Mouse (Mus musculus) hindbrain, embryonic 13.5 days (tissue): ENCODE data around the gene Rab29. TPM values are rescaled to one million over a fixed set of nuclear protein-coding genes. Genes with fewer than 3 reads are reported as not detected.
"Not testable (repeated sequence)": the region's sequence is repeated elsewhere in the genome, so short reads cannot be mapped to it uniquely, and the experiment has no call there.

ENCODE experiments used
- ATAC-seq: fragments of 200-750 bp; cut with Nextera tagmentation; 2 replicates; pipeline ENCODE4 v1.8.0; 2017; ENCODE audit warnings: moderate TSS enrichment; ENCODE audit not compliant: low FRiP score
- H3K27ac ChIP-seq: fragments of 300-500 bp; sonication (generic); 2 replicates; pipeline ENCODE4 v1.5.1; 2015; ENCODE audit warnings: inconsistent platforms, mild to moderate bottlenecking, moderate library complexity
- H3K27me3 ChIP-seq: fragments of 300-500 bp; sonication (generic); 2 replicates; pipeline ENCODE4 v1.6.1; 2015; ENCODE audit warnings: mild to moderate bottlenecking, inconsistent platforms
- H3K36me3 ChIP-seq: fragments of 300-500 bp; sonication (generic); 2 replicates; pipeline ENCODE4 v1.6.1; 2015; ENCODE audit warnings: mild to moderate bottlenecking, inconsistent platforms
- H3K4me1 ChIP-seq: fragments of 300-500 bp; sonication (generic); replicated peaks from 2 replicates; pipeline ENCODE4 v1.6.1; 2015; ENCODE audit warnings: inconsistent platforms
- H3K4me2 ChIP-seq: fragments of 300-500 bp; sonication (generic); 2 replicates; pipeline ENCODE4 v1.6.1; 2015; ENCODE audit warnings: inconsistent platforms, mild to moderate bottlenecking, moderate library complexity
- H3K4me3 ChIP-seq: fragments of 300-500 bp; sonication (generic); 2 replicates; pipeline ENCODE4 v1.5.1; 2015; ENCODE audit warnings: mild to moderate bottlenecking, inconsistent platforms
- H3K9ac ChIP-seq: fragments of 300-500 bp; sonication (generic); 2 replicates; pipeline ENCODE4 v1.6.1; 2015; ENCODE audit warnings: mild to moderate bottlenecking, inconsistent platforms
- H3K9me3 ChIP-seq: fragments of 300-500 bp; sonication (generic); 2 replicates; pipeline ENCODE4 v1.6.1; 2016; ENCODE audit warnings: inconsistent platforms
- whole genome bisulfite sequencing: fragments of 180-500 bp; shearing (Covaris S2); methylation state at CpG from one replicate; pipeline ENCODE4 v1.1.7; 2015; 5-methylcytosine and 5-hydroxymethylcytosine counted together
- polyA plus RNA-seq: library from polyadenylated mRNA; unstranded; fragments of >200 nt; fragmentation: Nextera tagmentation; extraction: Ambion mirVana; gene quantifications from 2 replicates; pipeline ENCODE4 v1.2.1, GENCODE M21; 2015

The Rab29 gene
- polyA plus RNA-seq, 1 experiment from 2014 or later, result 8.0 TPM

GRCm38 (mm10) chr1:131909236-131909635 is 42.2 kb downstream of the Rab29 start:
- not testable (repeated sequence) for H3K9me3 ChIP-seq, H3K9ac ChIP-seq, ATAC-seq, H3K4me3 ChIP-seq, H3K36me3 ChIP-seq, H3K27ac ChIP-seq, H3K4me2 ChIP-seq
- Histone ChIP-seq H3K4me1 (peaks cover 18% of the 10 kb centered on the region), H3K27me3 (peaks cover 27% of the 10 kb centered on the region)
- 93% methylated on average over 2 of the region's 2 CpGs for WGBS

GRCm38 (mm10) chr1:131910001-131910648 is 43.1 kb downstream of the Rab29 start, which contains the start of gene Nucks1:
Gene Nucks1 (plus strand): TSS chr1:131910534.
- Histone ChIP-seq H3K4me2 (peak within 1 kb of the TSS; percentile 78), H3K4me3 (peak within 1 kb of the TSS; percentile 93), H3K27me3 (peaks cover 21% of the 10 kb centered on the region; the same call in 1 of the 2 replicates), H3K9ac (peak within 1 kb of the TSS; percentile 93), H3K27ac (peak within 1 kb of the TSS; percentile 98), H3K4me1 (peaks cover 22% of the 10 kb centered on the region), H3K9me3 (no peaks in the 10 kb centered on the region), H3K36me3 (peaks cover 3% of the 10 kb centered on the region; the same call in 1 of the 2 replicates)
- ATAC-seq, result peak; percentile 99
- WGBS, result under 1% methylated on average over 35 of the region's 35 CpGs

DNA sequence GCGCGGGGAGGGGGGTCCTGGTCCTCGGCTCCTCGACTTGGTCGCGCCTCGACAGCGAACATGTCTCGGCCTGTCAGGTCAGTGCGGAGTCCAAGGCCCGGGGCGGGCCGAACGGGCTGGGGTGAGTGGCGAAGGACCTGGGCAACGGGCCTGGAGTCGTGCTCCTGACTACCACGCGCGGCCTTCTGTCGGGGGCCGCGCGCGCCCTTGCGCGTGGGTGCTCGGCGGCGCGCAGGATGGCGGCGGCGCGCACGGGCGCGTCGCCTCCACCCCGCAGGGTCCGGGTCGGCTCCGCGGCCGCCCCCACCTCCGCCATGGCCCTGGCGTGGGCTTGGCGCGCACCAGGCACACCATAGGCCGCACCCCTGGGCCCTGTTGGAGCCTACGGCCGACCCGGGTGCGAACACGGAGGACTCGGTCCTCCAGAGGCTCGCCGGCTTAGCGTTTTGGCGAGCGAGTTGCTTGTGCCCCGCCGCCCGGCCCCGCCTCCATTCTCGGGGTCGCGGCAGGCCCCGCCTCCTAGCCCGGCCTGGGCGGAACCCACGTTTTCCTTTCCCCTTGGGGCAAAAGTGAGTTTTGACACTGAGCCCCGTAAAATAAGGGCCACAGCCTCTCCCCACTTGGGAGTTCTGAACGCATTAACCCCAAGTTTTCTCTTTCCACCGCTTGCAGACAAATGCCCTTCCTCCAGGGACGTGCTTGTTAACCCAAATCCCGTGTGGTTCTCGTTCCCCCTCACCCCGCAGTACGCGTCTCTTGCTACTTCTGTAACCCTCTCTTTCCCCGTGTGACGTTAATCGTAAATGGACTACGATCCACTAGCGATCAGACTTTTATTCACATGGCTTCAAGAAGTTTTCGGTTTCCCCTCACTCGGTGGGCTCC is 43.9 kb downstream of the Rab29 start:
- peak overlapping the region; percentile 98 for H3K27ac ChIP-seq
- H3K27me3 ChIP-seq, result peaks cover 21% of the 10 kb centered on the region; the same call in 1 of the 2 replicates
- peak; percentile 85 for ATAC-seq
- peak overlapping the region; percentile 93 for H3K4me3 ChIP-seq
- WGBS, result under 1% methylated on average over 76 of the region's 88 CpGs
- H3K4me2 ChIP-seq, result peak overlapping the region; percentile 78
- peaks cover 3% of the 10 kb centered on the region; the same call in 1 of the 2 replicates for H3K36me3 ChIP-seq
- peak overlapping the region; percentile 93 for H3K9ac ChIP-seq
- H3K9me3 ChIP-seq, result no peaks in the 10 kb centered on the region
- peaks cover 23% of the 10 kb centered on the region for H3K4me1 ChIP-seq

GRCm38 (mm10) chr1:131917634-131918033 is 50.6 kb downstream of the Rab29 start:
- H3K4me3 ChIP-seq, result no peak overlapping the region
- H3K27me3 ChIP-seq, result no peaks in the 10 kb centered on the region
- 84% methylated on average over 6 of the region's 6 CpGs for WGBS
- no peaks in the 10 kb centered on the region for H3K9me3 ChIP-seq
- H3K4me2 ChIP-seq, result no peak overlapping the region
- peaks cover 11% of the 10 kb centered on the region for H3K4me1 ChIP-seq
- no peak overlapping the region for H3K27ac ChIP-seq
- no peak overlapping the region for H3K9ac ChIP-seq
- ATAC-seq, result no peak
- peaks cover 32% of the 10 kb centered on the region for H3K36me3 ChIP-seq

DNA sequence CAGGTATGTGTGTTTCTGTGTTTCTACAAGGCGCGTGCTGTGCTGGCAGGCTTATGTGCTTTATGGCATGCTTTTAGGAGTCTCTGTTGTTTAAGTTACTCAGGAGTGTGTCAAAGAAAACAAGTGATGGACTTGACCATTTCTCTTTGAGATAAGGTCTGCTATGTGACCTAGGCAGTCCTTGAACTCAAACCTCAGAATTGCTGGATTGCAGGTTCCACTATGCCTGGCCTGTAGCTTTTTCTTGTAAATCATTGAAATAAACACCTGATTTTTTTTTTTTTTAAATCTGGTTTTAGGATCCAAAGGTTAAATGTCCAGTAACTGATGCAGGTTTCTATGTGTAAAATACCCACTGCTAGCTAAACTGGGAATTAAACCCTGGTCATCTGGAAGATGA is 52.0 kb downstream of the Rab29 start:
- Histone ChIP-seq H3K27me3 (no peaks in the 10 kb centered on the region), H3K4me3 (no peak overlapping the region), H3K9me3 (no peaks in the 10 kb centered on the region), H3K36me3 (peaks cover 40% of the 10 kb centered on the region), H3K4me2 (no peak overlapping the region), H3K9ac (no peak overlapping the region), H3K4me1 (0 out of 2 replicates have a peak, but pooled peaks cover 5% of the 10 kb centered on the region), H3K27ac (no peak overlapping the region)
- WGBS, result 97% methylated on average over 2 of the region's 2 CpGs
- no peak for ATAC-seq

DNA sequence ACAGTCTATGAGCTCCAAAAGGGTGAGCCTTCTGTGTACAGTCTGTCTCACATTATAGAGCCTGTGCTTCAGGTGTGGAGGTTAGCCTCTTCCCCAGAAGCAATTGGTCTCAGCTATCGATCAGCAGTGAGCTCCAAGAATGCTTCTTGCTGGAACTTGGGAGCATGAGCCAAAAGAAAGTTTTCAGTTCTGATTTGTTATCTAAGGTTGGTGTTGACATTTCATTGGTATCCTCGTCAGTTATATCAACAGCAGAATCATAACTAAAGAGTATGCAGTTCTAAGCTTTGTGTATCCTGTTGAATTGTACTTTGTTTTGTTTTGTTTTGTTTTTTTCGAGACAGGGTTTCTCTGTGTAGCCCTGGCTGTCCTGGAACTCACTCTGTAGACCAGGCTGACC is 55.1 kb downstream of the Rab29 start:
- Histone ChIP-seq H3K27ac (no peak overlapping the region), H3K4me1 (no peaks in the 10 kb centered on the region), H3K9me3 (no peaks in the 10 kb centered on the region), H3K27me3 (no peaks in the 10 kb centered on the region), H3K4me3 (no peak overlapping the region), H3K36me3 (peaks cover 67% of the 10 kb centered on the region), H3K9ac (no peak overlapping the region), H3K4me2 (no peak overlapping the region)
- WGBS, result 98% methylated on average over 3 of the region's 3 CpGs
- ATAC-seq, result no peak

Other genes with a start within 250 kb of the Rab29 start
- 0.10 TPM in 1 of 2 replicates, not detected in the other for gene Ctse, start 228.9 kb upstream of the Rab29 start, polyA plus RNA-seq
- 0.79 and 1.2 TPM in 2 replicates for gene Rab7b, start 178.5 kb upstream of the Rab29 start, polyA plus RNA-seq
- gene Slc26a9, start 123.2 kb upstream of the Rab29 start, polyA plus RNA-seq, result 0.05 TPM in 1 of 2 replicates, not detected in the other
- 0.27 and 0.30 TPM in 2 replicates for gene Pm20d1, start 69.8 kb upstream of the Rab29 start, polyA plus RNA-seq
- 13.3 and 13.6 TPM in 2 replicates for gene Slc41a1, start 39.7 kb upstream of the Rab29 start, polyA plus RNA-seq
- gene Nucks1, start 43.3 kb downstream of the Rab29 start, polyA plus RNA-seq, result 58.4 and 61.6 TPM in 2 replicates
- 1.8 and 4.3 TPM in 2 replicates for gene Slc45a3, start 95.7 kb downstream of the Rab29 start, polyA plus RNA-seq
- 10.6 and 11.0 TPM in 2 replicates for gene Elk4, start 140.4 kb downstream of the Rab29 start, polyA plus RNA-seq
- gene Mfsd4a, start 200.8 kb downstream of the Rab29 start, polyA plus RNA-seq, result 6.8 and 7.2 TPM in 2 replicates